Mouse (Mus musculus): ENCODE data around the gene Zdhhc5. TPM values are rescaled to one million over a fixed set of nuclear protein-coding genes. Genes with fewer than 3 reads are reported as not detected.
A peak's percentile ranks its signal among the peaks of the same experiment; 100 is the strongest.
"Not testable (repeated sequence)": the region's sequence is repeated elsewhere in the genome, so short reads cannot be mapped to it uniquely, and the experiment has no call there.

Gene Zdhhc5
- total RNA-seq, 1 experiment, result 39.0 TPM

- TF ChIP-seq CHD2 (IDR thresholded peaks at IDR 0.05; ENCODE audit: low read depth, low read length) (no peak), HCFC1 (IDR thresholded peaks at IDR 0.05; ENCODE audit: borderline replicate concordance, insufficient read depth, low read length) (no peak), MAFK (IDR thresholded peaks at IDR 0.05; ENCODE audit: insufficient read depth, low read depth, low read length) (no peak), ZC3H11A (IDR thresholded peaks at IDR 0.05; ENCODE audit: borderline replicate concordance, low read depth, low read length) (no peak), ZNF384 (IDR thresholded peaks at IDR 0.05; ENCODE audit: low read depth, low read length) (no peak)
- Histone ChIP-seq H3K9ac (ENCODE audit: insufficient read depth, low read depth, low read length, poor library complexity, severe bottlenecking) (no peak overlapping the region), H3K9me3 (ENCODE audit: control insufficient read depth, insufficient read depth, low read depth, low read length) (no peaks in the 10 kb centered on the region), H3K4me1 (ENCODE audit: control insufficient read depth in 2 of 2, insufficient read depth in 2 of 2, low read length in 2 of 2, poor library complexity in 1 of 2) (peaks cover 0 to 2% of the 10 kb centered on the region in 2 experiments; a peak in 2 of 4 replicates), H3K4me3 (ENCODE audit: insufficient read depth in 1 of 2, low read depth in 1 of 2, low read length in 2 of 2, poor library complexity in 1 of 2, severe bottlenecking in 1 of 2) (no peak overlapping the region), H3K36me3 (ENCODE audit: control insufficient read depth, insufficient read depth, low read length, poor library complexity, severe bottlenecking) (peaks cover 8% of the 10 kb centered on the region), H3K27ac (ENCODE audit: insufficient read depth, low read depth, low read length, poor library complexity, severe bottlenecking) (no peak overlapping the region)
- no peak for DNase-seq (ENCODE audit: low read depth, low spot score)
- in situ Hi-C loops (cut with MboI; ENCODE audit: low sequenced_read_pairs in 2 of 2, unreplicated experiment in 2 of 2), result no loop called here
Observed at GRCm38 (mm10) chr2:84682605-84683183, 32.3 kb downstream of the Zdhhc5 start.

- Histone ChIP-seq H3K9ac (ENCODE audit: insufficient read depth, low read depth, low read length, poor library complexity, severe bottlenecking) (peak within 1 kb of the TSS; percentile 86), H3K36me3 (ENCODE audit: control insufficient read depth, insufficient read depth, low read length, poor library complexity, severe bottlenecking) (peaks cover 15% of the 10 kb centered on the region), H3K27ac (ENCODE audit: insufficient read depth, low read depth, low read length, poor library complexity, severe bottlenecking) (peak within 1 kb of the TSS; percentile 73; the same call in 1 of the 2 replicates), H3K4me1 (ENCODE audit: control insufficient read depth in 2 of 2, insufficient read depth in 2 of 2, low read length in 2 of 2, poor library complexity in 1 of 2) (peaks cover 2 to 5% of the 10 kb centered on the region in 2 experiments; a peak in 2 of 4 replicates), H3K4me3 (ENCODE audit: insufficient read depth in 1 of 2, low read depth in 1 of 2, low read length in 2 of 2, poor library complexity in 1 of 2, severe bottlenecking in 1 of 2) (peak within 1 kb of the TSS; percentile 93 to 96), H3K9me3 (ENCODE audit: control insufficient read depth, insufficient read depth, low read depth, low read length) (no peaks in the 10 kb centered on the region)
- TF ChIP-seq ZC3H11A (IDR thresholded peaks at IDR 0.05; ENCODE audit: borderline replicate concordance, low read depth, low read length) (no peak), CHD2 (IDR thresholded peaks at IDR 0.05; ENCODE audit: low read depth, low read length) (no peak), HCFC1 (IDR thresholded peaks at IDR 0.05; ENCODE audit: borderline replicate concordance, insufficient read depth, low read length) (no peak)
- in situ Hi-C loops (cut with MboI; ENCODE audit: low sequenced_read_pairs in 2 of 2, unreplicated experiment in 2 of 2), result no loop called here
- DNase-seq (ENCODE audit: low read depth, low spot score), result no peak
Observed at GRCm38 (mm10) chr2:84679016-84679415, 36.0 kb downstream of the Zdhhc5 start, which contains the start of gene Tmx2. Gene Tmx2 (minus strand): TSS chr2:84679140.

- Histone ChIP-seq H3K9ac (ENCODE audit: insufficient read depth, low read depth, low read length, poor library complexity, severe bottlenecking) (peak within 1 kb of the TSS; percentile 86), H3K27ac (ENCODE audit: insufficient read depth, low read depth, low read length, poor library complexity, severe bottlenecking) (peak within 1 kb of the TSS; percentile 73; the same call in 1 of the 2 replicates), H3K36me3 (ENCODE audit: control insufficient read depth, insufficient read depth, low read length, poor library complexity, severe bottlenecking) (peaks cover 19% of the 10 kb centered on the region), H3K4me3 (ENCODE audit: insufficient read depth in 1 of 2, low read depth in 1 of 2, low read length in 2 of 2, poor library complexity in 1 of 2, severe bottlenecking in 1 of 2) (peak within 1 kb of the TSS; percentile 93 to 96), H3K4me1 (ENCODE audit: control insufficient read depth in 2 of 2, insufficient read depth in 2 of 2, low read length in 2 of 2, poor library complexity in 1 of 2) (peaks cover 2 to 5% of the 10 kb centered on the region in 2 experiments; a peak in 2 of 4 replicates), H3K9me3 (ENCODE audit: control insufficient read depth, insufficient read depth, low read depth, low read length) (no peaks in the 10 kb centered on the region)
- TF ChIP-seq ZNF384 (IDR thresholded peaks at IDR 0.05; ENCODE audit: low read depth, low read length), result no peak
- no peak for TF ChIP-seq MAFK (IDR thresholded peaks at IDR 0.05; ENCODE audit: insufficient read depth, low read depth, low read length)
- peak; percentile 94 for TF ChIP-seq CHD2 (IDR thresholded peaks at IDR 0.05; ENCODE audit: low read depth, low read length)
- no peak for TF ChIP-seq ZC3H11A (IDR thresholded peaks at IDR 0.05; ENCODE audit: borderline replicate concordance, low read depth, low read length)
- TF ChIP-seq HCFC1 (IDR thresholded peaks at IDR 0.05; ENCODE audit: borderline replicate concordance, insufficient read depth, low read length), result 0 out of 2 replicates have a peak, but pooled peaks have one; percentile 4
- DNase-seq (ENCODE audit: low read depth, low spot score), result peak; percentile 99
- in situ Hi-C loops (cut with MboI; ENCODE audit: low sequenced_read_pairs in 2 of 2, unreplicated experiment in 2 of 2), result no loop called here
Observed at GRCm38 (mm10) chr2:84677968-84678880, 36.8 kb downstream of the Zdhhc5 start, which contains the start of the genes Gm28635 and Med19. Gene Gm28635 (minus strand): TSS chr2:84678041. Gene Med19 (plus strand): TSS chr2:84678402.

DNA sequence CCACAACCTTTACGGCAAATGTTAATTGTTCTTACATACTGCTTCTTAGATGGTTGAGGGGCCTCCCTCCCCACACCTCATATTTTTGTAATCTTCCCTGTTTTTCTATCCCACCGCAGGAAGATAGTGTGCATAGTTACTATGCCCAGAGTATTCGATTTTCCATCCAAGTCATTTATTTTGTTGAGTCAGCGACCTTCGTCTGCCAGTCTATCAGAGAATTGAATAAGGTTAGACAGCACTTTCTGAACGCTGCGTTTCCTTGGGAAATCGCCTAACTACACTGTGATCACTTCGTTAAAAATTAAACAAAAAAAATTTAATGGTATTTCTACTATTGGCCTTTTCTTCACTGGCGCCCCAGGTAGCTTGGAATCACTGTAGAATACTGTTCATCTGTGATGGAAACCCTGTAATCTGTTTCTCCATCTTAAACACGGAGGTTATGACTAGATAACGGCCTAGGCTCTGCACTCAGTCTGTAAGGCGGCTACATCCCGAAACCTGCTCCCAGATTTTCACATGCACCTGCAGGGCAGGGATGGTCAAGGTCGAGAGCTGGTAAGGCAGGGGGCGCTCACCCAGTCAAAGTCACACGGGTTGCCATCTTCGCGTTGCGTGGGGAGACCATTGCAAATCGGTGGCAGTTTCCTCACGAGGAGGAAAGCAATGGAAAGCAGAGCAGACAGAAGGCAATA, 37.6 kb downstream of the Zdhhc5 start:
- DNase-seq (ENCODE audit: low read depth, low spot score), result peak; percentile 59
- H3K36me3 ChIP-seq (ENCODE audit: control insufficient read depth, insufficient read depth, low read length, poor library complexity, severe bottlenecking), result peaks cover 24% of the 10 kb centered on the region

DNA sequence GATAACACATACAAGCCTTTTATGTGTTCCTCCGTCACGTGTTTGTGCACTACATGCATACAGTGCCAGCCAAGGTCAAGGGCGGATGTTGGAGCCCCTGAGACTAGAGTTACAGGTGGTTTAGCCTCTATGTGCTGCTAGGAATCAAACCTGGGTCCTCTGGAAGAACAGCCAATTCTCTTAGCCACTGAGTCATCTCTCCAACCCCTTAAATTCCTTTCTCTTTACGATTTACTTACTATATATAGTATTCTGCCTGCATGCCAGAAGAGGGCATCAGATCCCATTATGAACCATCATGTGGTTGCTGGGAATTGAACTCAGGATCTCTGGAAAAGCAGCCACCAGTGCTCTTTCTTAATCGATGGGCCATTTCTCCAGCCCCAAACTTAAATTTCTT, 43.4 kb downstream of the Zdhhc5 start:
- DNase-seq (ENCODE audit: low read depth, low spot score); H3K9ac ChIP-seq (ENCODE audit: insufficient read depth, low read depth, low read length, poor library complexity, severe bottlenecking); in situ Hi-C loops (cut with MboI; ENCODE audit: low sequenced_read_pairs in 2 of 2, unreplicated experiment in 2 of 2); H3K9me3 ChIP-seq (ENCODE audit: control insufficient read depth, insufficient read depth, low read depth, low read length); H3K27ac ChIP-seq (ENCODE audit: insufficient read depth, low read depth, low read length, poor library complexity, severe bottlenecking); H3K4me1 ChIP-seq (ENCODE audit: control insufficient read depth in 2 of 2, insufficient read depth in 2 of 2, low read length in 2 of 2, poor library complexity in 1 of 2): not testable (repeated sequence)
- peaks cover 38% of the 10 kb centered on the region for H3K36me3 ChIP-seq (ENCODE audit: control insufficient read depth, insufficient read depth, low read length, poor library complexity, severe bottlenecking)
- H3K4me3 ChIP-seq (ENCODE audit: insufficient read depth in 1 of 2, low read depth in 1 of 2, low read length in 2 of 2, poor library complexity in 1 of 2, severe bottlenecking in 1 of 2), result 0 out of 4 replicates have a peak overlapping the region, but pooled peaks of 1 of the 2 experiments have one; percentile 26

More for the DNA sequence above, 37.6 kb downstream of the Zdhhc5 start:
- Histone ChIP-seq H3K4me1 (ENCODE audit: control insufficient read depth in 2 of 2, insufficient read depth in 2 of 2, low read length in 2 of 2, poor library complexity in 1 of 2) (peaks cover 2 to 5% of the 10 kb centered on the region in 2 experiments; a peak in 2 of 4 replicates), H3K9ac (ENCODE audit: insufficient read depth, low read depth, low read length, poor library complexity, severe bottlenecking) (peak overlapping the region; percentile 81), H3K9me3 (ENCODE audit: control insufficient read depth, insufficient read depth, low read depth, low read length) (no peaks in the 10 kb centered on the region), H3K4me3 (ENCODE audit: insufficient read depth in 1 of 2, low read depth in 1 of 2, low read length in 2 of 2, poor library complexity in 1 of 2, severe bottlenecking in 1 of 2) (peak overlapping the region; percentile 81 to 84), H3K27ac (ENCODE audit: insufficient read depth, low read depth, low read length, poor library complexity, severe bottlenecking) (no peak overlapping the region; the same call in 1 of the 2 replicates)
- in situ Hi-C loops (cut with MboI; ENCODE audit: low sequenced_read_pairs in 2 of 2, unreplicated experiment in 2 of 2), result no loop called here
- TF ChIP-seq ZNF384 (IDR thresholded peaks at IDR 0.05; ENCODE audit: low read depth, low read length), result no peak
- peak; percentile 53; the same call in 1 of the 2 replicates for TF ChIP-seq HCFC1 (IDR thresholded peaks at IDR 0.05; ENCODE audit: borderline replicate concordance, insufficient read depth, low read length)
- TF ChIP-seq CHD2 (IDR thresholded peaks at IDR 0.05; ENCODE audit: low read depth, low read length), result no peak
- TF ChIP-seq ZC3H11A (IDR thresholded peaks at IDR 0.05; ENCODE audit: borderline replicate concordance, low read depth, low read length), result no peak
- peak; percentile 67 for TF ChIP-seq MAFK (IDR thresholded peaks at IDR 0.05; ENCODE audit: insufficient read depth, low read depth, low read length)
